In genomic region chr9:8731141-8731540, GRCm38 (mm10) we compare ENCODE assay signal across 21 mouse cellular contexts.
DNase-seq lines count a peak whose midpoint lies in the region; ATAC-seq and TF ChIP-seq lines count a peak whose summit lies in the region.
"Had no signal": no experiment of that assay in that cellular context is flagged by ENCODE, and none has a peak within 500 bp of the region (broad histone marks: within the 10 kb centered on the region; RNA-seq: fewer than 3 reads in every experiment).

No protein-coding gene starts in this region.

- TF ChIP-seq CTCF in kidney, postnatal 0 days (IDR thresholded peaks at IDR 0.05; ENCODE audit: low read depth), result no peak

- 70% methylated on average over 1 of the region's 1 CpGs for WGBS in kidney, postnatal 0 days

- peak; percentile 14 for DNase-seq in adrenal gland, postnatal 10 days
- DNase-seq in adrenal gland, postnatal 4 days (ENCODE audit: low spot score in 2 of 2), result no peak
- DNase-seq in kidney, postnatal 0 days (ENCODE audit: low spot score), result peak; percentile 13
- no peak for DNase-seq in kidney, postnatal 36 days
- peak; percentile 64 for DNase-seq in Muller cell, postnatal 12 days (ENCODE audit: inconsistent ontology term)
- no peak for DNase-seq in heart, postnatal 10 days
- DNase-seq: adrenal gland, postnatal 25 days; B cell, adult 2 months; cerebellum, adult 11-12 months; cerebellum, adult 2 months; cerebellum, adult 9-10 months; cerebellum, postnatal 10 days; cerebellum, postnatal 25 days; forebrain, postnatal 0 days had no signal

- H3K27ac ChIP-seq in kidney, postnatal 0 days, result no peak overlapping the region
- H3K27ac ChIP-seq: embryonic facial prominence, embryonic 10.5 days; embryonic facial prominence, embryonic 12.5 days; forebrain, embryonic 13.5 days; forebrain, embryonic 15.5 days had no signal

- H3K9ac ChIP-seq in kidney, postnatal 0 days (ENCODE audit: low read depth, low read length), result no peak overlapping the region
- H3K9ac ChIP-seq: embryonic facial prominence, embryonic 12.5 days; forebrain, embryonic 13.5 days; forebrain, embryonic 15.5 days; forebrain, postnatal 0 days had no signal

- H3K27me3 ChIP-seq in kidney, postnatal 0 days (ENCODE audit: insufficient read depth, low read length), result no peaks in the 10 kb centered on the region
- H3K27me3 ChIP-seq: embryonic facial prominence, embryonic 12.5 days; forebrain, embryonic 13.5 days; forebrain, embryonic 15.5 days had no signal

- no peak overlapping the region for H3K4me3 ChIP-seq in kidney, postnatal 0 days (replicated peaks; ENCODE audit: low read depth, low read length)
- H3K4me3 ChIP-seq: embryonic facial prominence, embryonic 10.5 days; embryonic facial prominence, embryonic 12.5 days; forebrain, embryonic 13.5 days; forebrain, embryonic 15.5 days had no signal

- no peaks in the 10 kb centered on the region for H3K9me3 ChIP-seq in kidney, postnatal 0 days (replicated peaks; ENCODE audit: low read length)
- H3K9me3 ChIP-seq: embryonic facial prominence, embryonic 10.5 days; embryonic facial prominence, embryonic 12.5 days; forebrain, embryonic 13.5 days; forebrain, embryonic 15.5 days had no signal

- H3K36me3 ChIP-seq in kidney, postnatal 0 days (ENCODE audit: insufficient read depth, low read length), result no peaks in the 10 kb centered on the region
- H3K36me3 ChIP-seq: embryonic facial prominence, embryonic 10.5 days; embryonic facial prominence, embryonic 12.5 days; forebrain, embryonic 15.5 days had no signal

- intact Hi-C loops in heart, postnatal 10 days (cut with DNase I), result no loop called here

- H3K4me2 ChIP-seq in kidney, postnatal 0 days (ENCODE audit: low read length), result no peak overlapping the region
- H3K4me2 ChIP-seq: embryonic facial prominence, embryonic 12.5 days; forebrain, embryonic 13.5 days; forebrain, embryonic 15.5 days had no signal

- H3K4me1 ChIP-seq in kidney, postnatal 0 days (replicated peaks; ENCODE audit: insufficient read depth, low read length), result no peaks in the 10 kb centered on the region
- H3K4me1 ChIP-seq: embryonic facial prominence, embryonic 10.5 days; embryonic facial prominence, embryonic 12.5 days; forebrain, embryonic 13.5 days; forebrain, embryonic 15.5 days had no signal

- no peak for ATAC-seq in kidney, postnatal 0 days (replicated peaks; ENCODE audit: low FRiP score, low read depth)
- no peak for ATAC-seq in CD4-positive, CD25-positive, alpha-beta regulatory T cell, adult 4 months
- ATAC-seq: activated CD4-positive, CD25-positive, alpha-beta regulatory T cell, adult 4 months; forebrain, embryonic 13.5 days; forebrain, embryonic 15.5 days; forebrain, postnatal 0 days; Patski had no signal

Comparison
In these comparisons a context has a peak if more than half of its experiments do, and no peak if none do; other contexts are left out.
1. DNase-seq: peak in adrenal gland, postnatal 10 days (single experiment), kidney, postnatal 0 days (single experiment) and Muller cell, postnatal 12 days (single experiment); none in adrenal gland, postnatal 4 days (0 of 2), kidney, postnatal 36 days (0 of 2) and heart, postnatal 10 days (0 of 2).